Comparison of ENCODE assay signal across 11 mouse cellular contexts in genomic region chrX:109113401-109114280, GRCm38 (mm10). TPM values are rescaled to one million over a fixed set of nuclear protein-coding genes. Genes with fewer than 3 reads are reported as not detected.
DNase-seq lines count a peak whose midpoint lies in the region; ATAC-seq and TF ChIP-seq lines count a peak whose summit lies in the region.
"Had no signal": no experiment of that assay in that cellular context is flagged by ENCODE, and none has a peak within 500 bp of the region (broad histone marks: within the 10 kb centered on the region; RNA-seq: fewer than 3 reads in every experiment).

No protein-coding gene starts in this region.

- H3K4me2 ChIP-seq in intestine, postnatal 0 days (replicated peaks; ENCODE audit: low read depth): peak overlapping the region; percentile 40; the same call in 1 of the 2 replicates
- H3K4me2 ChIP-seq in neural tube, embryonic 13.5 days: no peak overlapping the region
- H3K4me2 ChIP-seq: limb, embryonic 15.5 days had no signal

- peaks cover 11% of the 10 kb centered on the region for H3K4me1 ChIP-seq in embryonic facial prominence, embryonic 10.5 days
- H3K4me1 ChIP-seq in intestine, postnatal 0 days (replicated peaks; ENCODE audit: control insufficient read depth, insufficient read depth, low read length): no peaks in the 10 kb centered on the region
- peaks cover 5% of the 10 kb centered on the region; the same call in 1 of the 2 replicates for H3K4me1 ChIP-seq in neural tube, embryonic 13.5 days (replicated peaks)
- H3K4me1 ChIP-seq: limb, embryonic 15.5 days had no signal

- no peak for DNase-seq in layer of hippocampus, adult 2 months (ENCODE audit: low spot score in 2 of 2)
- no peak for DNase-seq in layer of hippocampus, postnatal 36 days
- peak; percentile 41 for DNase-seq in embryonic facial prominence, embryonic 10.5 days (ENCODE audit: low spot score)
- no peak for DNase-seq in cerebellum, adult 11-12 months
- DNase-seq in layer of hippocampus, adult 18-20 months (ENCODE audit: low spot score in 2 of 2): no peak
- DNase-seq in adrenal gland, postnatal 25 days: no peak
- DNase-seq: cerebellum, adult 2 months had no signal

- 30% methylated on average over 7 of the region's 7 CpGs for WGBS in embryonic facial prominence, embryonic 10.5 days
- WGBS in intestine, postnatal 0 days: 25% methylated on average over 7 of the region's 7 CpGs
- WGBS in neural tube, embryonic 13.5 days: 33% methylated on average over 7 of the region's 7 CpGs

- peaks cover 4% of the 10 kb centered on the region for H3K36me3 ChIP-seq in embryonic facial prominence, embryonic 10.5 days (replicated peaks)
- H3K36me3 ChIP-seq in intestine, postnatal 0 days (ENCODE audit: control insufficient read depth, insufficient read depth): no peaks in the 10 kb centered on the region
- no peaks in the 10 kb centered on the region for H3K36me3 ChIP-seq in neural tube, embryonic 13.5 days
- H3K36me3 ChIP-seq: limb, embryonic 15.5 days had no signal

- H3K27ac ChIP-seq in layer of hippocampus, adult 2 months: no peak overlapping the region
- H3K27ac ChIP-seq in embryonic facial prominence, embryonic 10.5 days (replicated peaks): no peak overlapping the region
- no peak overlapping the region for H3K27ac ChIP-seq in intestine, postnatal 0 days (ENCODE audit: low read depth, low read length)
- H3K27ac ChIP-seq in neural tube, embryonic 13.5 days (replicated peaks): peak overlapping the region; percentile 61
- H3K27ac ChIP-seq: limb, embryonic 15.5 days had no signal

- H3K27me3 ChIP-seq in embryonic facial prominence, embryonic 10.5 days (replicated peaks; ENCODE audit: low read depth, poor library complexity, severe bottlenecking): no peaks in the 10 kb centered on the region
- H3K27me3 ChIP-seq in intestine, postnatal 0 days (replicated peaks; ENCODE audit: control insufficient read depth, insufficient read depth, low read length): no peaks in the 10 kb centered on the region
- H3K27me3 ChIP-seq in neural tube, embryonic 13.5 days: no peaks in the 10 kb centered on the region
- H3K27me3 ChIP-seq: limb, embryonic 15.5 days had no signal

- no peak overlapping the region for H3K9ac ChIP-seq in intestine, postnatal 0 days (ENCODE audit: low read depth, low read length)
- H3K9ac ChIP-seq in neural tube, embryonic 13.5 days: no peak overlapping the region
- H3K9ac ChIP-seq: limb, embryonic 15.5 days had no signal

- TF ChIP-seq CTCF in layer of hippocampus, adult 2 months (conservative IDR thresholded peaks at IDR 0.05): no peak
- no peak for TF ChIP-seq CTCF in intestine, postnatal 0 days (IDR thresholded peaks at IDR 0.05; ENCODE audit: low read depth)

- no peaks in the 10 kb centered on the region for H3K9me3 ChIP-seq in embryonic facial prominence, embryonic 10.5 days
- H3K9me3 ChIP-seq in intestine, postnatal 0 days (ENCODE audit: control insufficient read depth): no peaks in the 10 kb centered on the region
- no peaks in the 10 kb centered on the region for H3K9me3 ChIP-seq in neural tube, embryonic 13.5 days
- H3K9me3 ChIP-seq: limb, embryonic 15.5 days had no signal

- no peak for ATAC-seq in intestine, postnatal 0 days
- ATAC-seq in neural tube, embryonic 13.5 days (ENCODE audit: low read depth): peak; percentile 59
- ATAC-seq: Patski had no signal

- peak overlapping the region; percentile 11; the same call in 1 of the 2 replicates for H3K4me3 ChIP-seq in layer of hippocampus, adult 2 months
- H3K4me3 ChIP-seq in embryonic facial prominence, embryonic 10.5 days: no peak overlapping the region
- no peak overlapping the region for H3K4me3 ChIP-seq in intestine, postnatal 0 days (ENCODE audit: low read depth, low read length)
- no peak overlapping the region for H3K4me3 ChIP-seq in neural tube, embryonic 13.5 days
- H3K4me3 ChIP-seq: limb, embryonic 15.5 days had no signal

RNA-seq across cellular contexts. Expression of gene Sh3bgrl, which starts 18.5 kb away (rescaled TPM):
- 10 to 100 TPM; 82.6 to 82.7 TPM for total RNA-seq in layer of hippocampus, adult 2 months (2021)
- total RNA-seq in layer of hippocampus, postnatal 36 days (2021): 10 to 100 TPM; 84.8 to 93.0 TPM
- 137 and 147 TPM in 2 replicates for polyA plus RNA-seq in embryonic facial prominence, embryonic 10.5 days (2016; fragmentation: Nextera tagmentation; extraction: Ambion mirVana)
- 50.8 and 62.2 TPM in 2 replicates for polyA plus RNA-seq in intestine, postnatal 0 days (2015; fragmentation: Nextera tagmentation; extraction: Ambion mirVana)
- 204 and 211 TPM in 2 replicates for polyA plus RNA-seq in neural tube, embryonic 13.5 days (2015; fragmentation: Nextera tagmentation; extraction: Ambion mirVana)
- total RNA-seq in layer of hippocampus, adult 18-20 months (2021): 10 to 100 TPM; 73.8 to 81.1 TPM
- 111 and 123 TPM in 2 replicates for total RNA-seq in adrenal gland, postnatal 25 days (2021)
